Mouse (Mus musculus) hindbrain, embryonic 10.5 days (tissue): ENCODE measurements around the gene Cmtm2a. TPM values are rescaled to one million over a fixed set of nuclear protein-coding genes. Genes with fewer than 3 reads are reported as not detected.
A peak's percentile ranks its signal among the peaks of the same experiment; 100 is the strongest.
"Not testable (repeated sequence)": the region's sequence is repeated elsewhere in the genome, so short reads cannot be mapped to it uniquely, and the experiment has no call there.

Experiments used
- DNase-seq: peaks from one replicate; pipeline ENCODE4 v3.0.0-alpha.2; 2017; ENCODE audit warnings: low spot score
- H3K27ac ChIP-seq: fragments of 300-500 bp; sonication (generic); 2 replicates; pipeline ENCODE4 v1.5.1; 2016; ENCODE audit warnings: mild to moderate bottlenecking, moderate library complexity
- H3K27me3 ChIP-seq: fragments of 300-500 bp; sonication (generic); 2 replicates; pipeline ENCODE4 v1.6.1; 2016; ENCODE audit warnings: mild to moderate bottlenecking; ENCODE audit not compliant: poor library complexity, insufficient read depth, severe bottlenecking
- H3K36me3 ChIP-seq: fragments of 300-500 bp; sonication (generic); 2 replicates; pipeline ENCODE4 v1.6.1; 2016; ENCODE audit warnings: mild to moderate bottlenecking, moderate library complexity
- H3K4me1 ChIP-seq: fragments of 300-500 bp; sonication (generic); replicated peaks from 2 replicates; pipeline ENCODE4 v1.6.1; 2016; ENCODE audit warnings: mild to moderate bottlenecking
- H3K4me3 ChIP-seq: fragments of 300-500 bp; sonication (generic); 2 replicates; pipeline ENCODE4 v1.5.1; 2016; ENCODE audit warnings: mild to moderate bottlenecking, moderate library complexity
- H3K9me3 ChIP-seq: fragments of 300-500 bp; sonication (generic); 2 replicates; pipeline ENCODE4 v1.6.1; 2016; ENCODE audit warnings: mild to moderate bottlenecking, moderate library complexity
- WGBS: fragments of 180-500 bp; shearing (Covaris S2); methylation state at CpG from one replicate; pipeline ENCODE4 v1.1.7; 2016; 5-methylcytosine and 5-hydroxymethylcytosine counted together
- polyA plus RNA-seq: library from polyadenylated mRNA; unstranded; fragments of >200 nt; fragmentation: Nextera tagmentation; extraction: Ambion mirVana; gene quantifications from 2 replicates; pipeline ENCODE4 v1.2.1, GENCODE M21; 2016

Cmtm2a gene
- polyA plus RNA-seq, 1 experiment from 2014 or later: not detected

- H3K9me3 ChIP-seq, H3K36me3 ChIP-seq, H3K27me3 ChIP-seq, H3K4me3 ChIP-seq, H3K4me1 ChIP-seq, H3K27ac ChIP-seq, DNase-seq: not testable (repeated sequence)
- WGBS: 87% methylated on average over 12 of the region's 12 CpGs
Measured at GRCm38 (mm10) chr8:104321930-104322329, 28.9 kb upstream of the Cmtm2a start, which contains the start of gene Cmtm2b. TSS of gene Cmtm2b (plus strand) at chr8:104322230.

DNA sequence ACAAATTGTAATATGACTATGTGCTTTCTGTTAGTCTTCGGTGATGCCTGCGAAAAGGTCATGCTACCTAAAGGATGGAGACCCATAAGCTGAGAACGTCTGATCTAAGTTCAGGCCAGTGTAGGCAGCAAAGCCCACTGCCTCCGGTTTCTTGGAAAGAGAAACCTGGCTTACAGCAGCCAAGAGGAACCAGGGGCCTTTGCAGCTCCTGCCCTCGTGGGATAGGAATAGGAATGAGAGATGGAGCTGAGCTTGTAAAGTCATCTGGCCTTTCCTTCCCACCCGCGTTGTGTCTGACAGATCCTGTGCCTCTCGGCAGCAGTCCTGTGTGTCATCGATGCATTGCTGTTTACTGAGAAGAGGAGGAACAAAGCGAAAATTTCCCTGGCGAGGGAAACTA lies 28.3 kb upstream of the Cmtm2a start, which contains the start of gene Gm11020:
TSS of gene Gm11020 (plus strand) at position 301 of the 400 bp plus-strand sequence.
- not testable (repeated sequence) for H3K27me3 ChIP-seq, H3K4me1 ChIP-seq, H3K27ac ChIP-seq, DNase-seq, H3K4me3 ChIP-seq, H3K36me3 ChIP-seq, H3K9me3 ChIP-seq
- 90% methylated on average over 11 of the region's 11 CpGs for WGBS

- H3K27ac ChIP-seq: no peak overlapping the region
- H3K4me1 ChIP-seq: no peaks in the 10 kb centered on the region
- no peaks in the 10 kb centered on the region for H3K36me3 ChIP-seq
- H3K27me3 ChIP-seq: no peaks in the 10 kb centered on the region
- H3K9me3 ChIP-seq: no peaks in the 10 kb centered on the region
- WGBS: 70% methylated on average over 4 of the region's 4 CpGs
- no peak overlapping the region for H3K4me3 ChIP-seq
- DNase-seq: no peak
Measured at GRCm38 (mm10) chr8:104313311-104313710, 20.3 kb upstream of the Cmtm2a start.

DNA sequence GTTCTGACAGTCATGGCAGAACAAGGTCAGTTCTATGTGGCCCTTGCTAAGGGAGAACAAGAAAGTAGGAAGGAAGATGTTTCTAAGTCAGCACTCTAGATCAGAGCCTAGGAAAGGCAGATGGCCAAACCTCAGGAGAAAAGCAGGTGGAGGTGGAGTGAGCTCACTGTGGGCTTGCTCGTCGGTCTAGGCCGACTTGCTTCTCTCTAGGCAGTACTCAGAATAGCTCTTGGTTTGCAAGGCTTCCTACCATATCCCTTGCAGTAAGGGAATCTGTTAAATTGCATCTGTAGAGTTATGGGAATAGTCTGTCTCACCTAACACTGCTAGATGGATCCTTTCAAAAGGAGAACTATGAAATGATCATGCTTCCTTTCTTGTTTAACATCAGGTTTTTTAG lies 19.0 kb upstream of the Cmtm2a start:
- H3K9me3 ChIP-seq, H3K4me1 ChIP-seq, DNase-seq, H3K4me3 ChIP-seq, H3K27ac ChIP-seq, H3K36me3 ChIP-seq, H3K27me3 ChIP-seq: not testable (repeated sequence)
- WGBS: 95% methylated on average over 3 of the region's 3 CpGs

GRCm38 (mm10) chr8:104309441-104310155 lies 16.6 kb upstream of the Cmtm2a start, which contains the start of the genes Gm45711 and Cmtm1:
TSS of gene Gm45711 (minus strand) at chr8:104310081.
TSS of gene Cmtm1 (minus strand) at chr8:104310145.
- WGBS: 89% methylated on average over 36 of the region's 36 CpGs
- H3K36me3 ChIP-seq, DNase-seq: not testable (repeated sequence)

GRCm38 (mm10) chr8:104308341-104308740 lies 15.4 kb upstream of the Cmtm2a start:
- H3K27me3 ChIP-seq, H3K9me3 ChIP-seq, DNase-seq, H3K4me1 ChIP-seq, H3K36me3 ChIP-seq, H3K27ac ChIP-seq, H3K4me3 ChIP-seq: not testable (repeated sequence)
- 70% methylated on average over 6 of the region's 6 CpGs for WGBS

More at GRCm38 (mm10) chr8:104309441-104310155, 16.6 kb upstream of the Cmtm2a start, which contains the start of the genes Gm45711 and Cmtm1:
- not testable (repeated sequence) for H3K4me1 ChIP-seq, H3K4me3 ChIP-seq, H3K27ac ChIP-seq, H3K9me3 ChIP-seq, H3K27me3 ChIP-seq

GRCm38 (mm10) chr8:104304962-104305361 lies 12.0 kb upstream of the Cmtm2a start:
- H3K27ac ChIP-seq: no peak overlapping the region
- H3K36me3 ChIP-seq: no peaks in the 10 kb centered on the region
- peaks cover 20% of the 10 kb centered on the region for H3K4me1 ChIP-seq
- H3K27me3 ChIP-seq: no peaks in the 10 kb centered on the region
- no peak for DNase-seq
- H3K4me3 ChIP-seq: no peak overlapping the region
- 90% methylated on average over 11 of the region's 11 CpGs for WGBS
- H3K9me3 ChIP-seq: no peaks in the 10 kb centered on the region

- H3K4me1 ChIP-seq: peaks cover 20% of the 10 kb centered on the region
- not testable (repeated sequence) for DNase-seq, H3K4me3 ChIP-seq, H3K36me3 ChIP-seq, H3K27me3 ChIP-seq, H3K9me3 ChIP-seq, H3K27ac ChIP-seq
- 84% methylated on average over 4 of the region's 4 CpGs for WGBS
Measured at GRCm38 (mm10) chr8:104302536-104302935, 9.6 kb upstream of the Cmtm2a start.

DNA sequence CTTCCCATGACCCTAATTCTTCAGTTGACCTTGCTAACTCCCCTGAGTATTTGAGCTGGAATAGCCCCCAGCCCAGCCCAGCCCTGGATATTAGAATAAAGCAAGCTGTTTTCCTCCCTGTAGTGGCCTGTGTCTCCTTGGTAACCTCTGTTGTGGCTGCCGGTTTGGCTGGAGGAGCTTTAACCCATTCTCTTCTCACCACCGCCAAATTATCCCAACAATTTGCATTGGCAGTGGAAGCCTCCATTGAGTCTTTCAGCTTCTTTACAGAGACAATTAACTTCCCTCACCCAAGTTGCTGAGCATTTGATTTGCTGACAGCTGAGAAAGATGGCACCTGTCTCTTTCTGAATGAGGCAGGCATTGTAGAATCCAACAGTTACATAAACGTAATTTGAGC lies 8.6 kb upstream of the Cmtm2a start:
- H3K4me1 ChIP-seq: peaks cover 20% of the 10 kb centered on the region
- DNase-seq: peak; percentile 64
- H3K4me3 ChIP-seq, H3K36me3 ChIP-seq, H3K27ac ChIP-seq, H3K9me3 ChIP-seq, H3K27me3 ChIP-seq: not testable (repeated sequence)
- 9% methylated on average over 3 of the region's 3 CpGs for WGBS

GRCm38 (mm10) chr8:104294396-104294795 lies 1.4 kb upstream of the Cmtm2a start:
- Histone ChIP-seq H3K36me3 (no peaks in the 10 kb centered on the region), H3K27ac (no peak overlapping the region), H3K9me3 (no peaks in the 10 kb centered on the region), H3K27me3 (no peaks in the 10 kb centered on the region), H3K4me3 (no peak overlapping the region), H3K4me1 (no peaks in the 10 kb centered on the region; the same call in 1 of the 2 replicates)
- 94% methylated on average over 1 of the region's 1 CpGs for WGBS
- DNase-seq: no peak

DNA sequence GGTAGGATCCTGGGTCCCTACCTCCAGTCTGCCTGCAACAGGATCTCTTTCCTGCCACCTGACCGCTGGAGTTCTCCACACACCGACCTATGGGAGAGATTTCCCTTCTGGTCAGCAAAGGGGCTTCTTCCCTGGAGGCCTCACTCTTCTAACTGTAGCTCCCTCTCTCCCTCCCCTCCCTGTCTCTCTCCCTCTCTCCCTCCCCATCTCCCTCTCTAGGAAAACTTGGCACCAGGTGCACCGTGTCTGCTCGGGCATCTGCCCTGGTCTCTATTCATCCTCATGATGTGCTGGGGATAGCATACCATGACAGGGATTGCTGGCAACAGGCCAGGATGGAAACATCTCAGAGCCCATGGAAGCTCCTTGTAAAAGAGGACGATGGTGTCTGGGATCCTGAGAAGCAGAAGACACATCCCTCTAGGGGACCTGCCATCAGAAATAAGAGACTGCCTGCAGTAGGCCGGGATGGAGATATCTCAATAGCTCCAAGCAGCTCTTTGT lies 24.0 kb downstream of the Cmtm2a start:
- 91% methylated on average over 6 of the region's 6 CpGs for WGBS
- no peaks in the 10 kb centered on the region for H3K27me3 ChIP-seq
- H3K4me1 ChIP-seq: no peaks in the 10 kb centered on the region
- no peaks in the 10 kb centered on the region for H3K9me3 ChIP-seq
- no peak overlapping the region for H3K27ac ChIP-seq
- DNase-seq: no peak
- H3K36me3 ChIP-seq: peaks cover 14% of the 10 kb centered on the region
- no peak overlapping the region for H3K4me3 ChIP-seq

DNA sequence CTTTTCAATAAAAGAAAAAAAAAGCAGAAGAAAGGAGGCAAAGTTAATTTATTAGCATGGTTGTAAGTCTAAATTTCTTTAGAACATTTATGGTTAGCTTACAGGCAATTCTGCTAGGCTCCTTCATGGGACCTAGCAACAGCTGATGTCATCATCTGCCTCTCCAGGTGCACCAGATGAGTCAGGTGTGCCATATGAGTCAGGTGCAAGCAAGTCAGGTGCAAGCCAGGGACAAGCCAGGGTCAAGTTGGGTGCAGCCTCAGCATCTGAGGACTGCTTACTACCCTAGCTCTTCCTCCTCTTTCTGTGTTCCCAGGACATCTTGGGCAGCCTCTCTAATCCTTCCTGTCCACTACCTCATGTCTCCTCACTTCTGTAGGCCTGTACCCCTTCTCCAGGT lies 24.6 kb downstream of the Cmtm2a start:
- peaks cover 20% of the 10 kb centered on the region for H3K36me3 ChIP-seq
- H3K4me1 ChIP-seq: no peaks in the 10 kb centered on the region
- DNase-seq: no peak
- H3K9me3 ChIP-seq: no peaks in the 10 kb centered on the region
- no peak overlapping the region for H3K4me3 ChIP-seq
- H3K27me3 ChIP-seq: no peaks in the 10 kb centered on the region
- H3K27ac ChIP-seq: no peak overlapping the region

DNA sequence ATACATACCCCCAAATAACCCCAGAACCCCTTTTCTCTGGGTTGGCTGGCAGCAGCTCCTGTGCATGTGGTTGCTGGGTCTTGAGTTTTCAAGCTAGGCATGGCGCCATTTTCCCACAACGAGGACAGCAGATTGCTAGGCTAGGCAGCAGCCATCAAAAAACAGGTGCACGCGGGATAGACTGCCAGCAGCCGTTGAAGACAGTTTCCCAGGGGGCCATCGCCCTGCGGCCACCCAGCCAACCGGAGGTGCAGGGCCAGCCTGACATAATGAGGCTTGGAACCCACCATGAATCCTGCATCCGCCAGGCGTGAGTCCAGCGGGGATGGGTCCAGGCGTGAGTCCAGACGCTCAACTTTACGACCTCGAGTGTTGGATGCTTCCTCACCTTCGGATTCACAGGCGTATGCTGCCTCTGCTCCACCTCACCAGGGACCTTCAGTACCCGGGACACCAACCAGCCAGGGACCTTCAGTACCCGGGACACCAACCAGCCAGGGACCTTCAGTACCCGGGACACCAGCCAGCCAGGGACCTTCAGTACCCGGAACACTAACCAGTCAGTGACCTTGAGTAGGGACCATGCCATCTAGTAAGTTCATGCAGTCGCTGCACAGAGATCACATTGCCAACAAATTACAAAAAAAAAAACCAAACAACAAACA lies 28.6 kb downstream of the Cmtm2a start:
- H3K27ac ChIP-seq, H3K4me1 ChIP-seq, H3K27me3 ChIP-seq, DNase-seq, H3K4me3 ChIP-seq, H3K9me3 ChIP-seq: not testable (repeated sequence)
- peaks cover 49% of the 10 kb centered on the region for H3K36me3 ChIP-seq
- WGBS: 97% methylated on average over 22 of the region's 22 CpGs
